Mouse (Mus musculus): ENCODE measurements around the gene Stap2.

DNA sequence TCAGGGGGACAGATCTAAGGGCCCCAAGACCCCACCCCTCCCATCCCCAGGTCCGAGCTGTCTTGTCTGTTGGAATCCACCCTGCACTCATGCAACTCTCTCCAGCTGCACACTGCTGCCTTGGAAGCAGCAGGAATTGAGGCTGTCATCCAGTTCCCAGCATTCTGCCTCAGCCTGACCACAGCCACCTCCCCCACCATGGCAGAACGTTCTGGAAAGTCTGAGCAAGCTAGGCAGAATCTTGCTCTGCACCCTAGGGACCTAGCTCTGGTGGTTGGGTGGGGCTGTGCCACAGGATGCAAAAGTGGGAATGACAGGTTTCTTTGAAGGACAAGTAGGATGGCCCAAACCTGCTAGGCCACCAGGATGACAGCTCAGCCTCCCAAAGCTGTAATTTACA lies 19.1 kb upstream of the Stap2 start:
- no peak for TF ChIP-seq CTCF (IDR thresholded peaks at IDR 0.05; ENCODE audit: insufficient read depth, low read length)
- no peak for TF ChIP-seq POLR2A (IDR thresholded peaks at IDR 0.05; ENCODE audit: borderline replicate concordance, extremely low read depth, low read depth, low read length)

All from lung, adult 2 months (tissue).